Mouse (Mus musculus): ENCODE results near the gene Tns1.

DNA sequence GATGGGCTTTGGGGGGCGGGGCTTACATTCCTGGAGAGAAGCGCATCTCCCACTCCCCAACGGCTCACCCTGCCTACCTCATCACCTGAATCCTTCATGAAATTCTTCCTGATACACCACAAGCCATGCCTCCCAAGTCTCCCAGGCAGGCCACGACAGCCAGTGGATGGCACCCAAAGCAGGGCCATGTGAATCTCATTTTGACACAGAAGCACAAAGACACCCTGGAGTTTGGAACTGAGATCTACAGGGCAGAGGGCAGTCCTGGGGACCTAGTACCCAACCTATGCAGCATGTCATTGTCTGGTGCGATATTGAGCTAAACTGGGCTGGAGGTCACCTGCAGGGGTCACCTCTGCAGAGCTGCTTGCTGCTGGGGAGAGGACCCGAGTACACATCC lies 104.0 kb downstream of the Tns1 start:
- TF ChIP-seq CTCF (IDR thresholded peaks at IDR 0.05; ENCODE audit: low read depth) (no peak), EP300 (optimal IDR thresholded peaks at IDR 0.05) (no peak)
